Mouse (Mus musculus) olfactory bulb, adult 2 months (tissue): ENCODE data around the gene Btg2. TPM values are rescaled to one million over a fixed set of nuclear protein-coding genes. Genes with fewer than 3 reads are reported as not detected.

Experiments used
- H3K27ac ChIP-seq: fragments of 200-500 bp; 2 replicates; pipeline ENCODE4 v1.5.1; 2012; ENCODE audit warnings: low read depth, low read length; ENCODE audit not compliant: insufficient read depth
- H3K4me1 ChIP-seq: fragments of 200-500 bp; 2 replicates; pipeline ENCODE4 v1.6.1; 2012; ENCODE audit warnings: low read length; ENCODE audit not compliant: control insufficient read depth, insufficient read depth
- H3K4me3 ChIP-seq: fragments of 200-500 bp; 2 replicates; pipeline ENCODE4 v1.5.1; 2012; ENCODE audit warnings: mild to moderate bottlenecking, low read depth, low read length, moderate library complexity; ENCODE audit not compliant: insufficient read depth
- CTCF ChIP-seq: fragments of 200-500 bp; IDR thresholded peaks from 2 replicates; pipeline ENCODE4 v1.5.1; 2012; ENCODE audit warnings: low read depth, mild to moderate bottlenecking, low read length, moderate library complexity; ENCODE audit not compliant: insufficient read depth
- POLR2A ChIP-seq: fragments of 200-500 bp; IDR thresholded peaks from 2 replicates; pipeline ENCODE4 v1.6.1; 2012; ENCODE audit warnings: mild to moderate bottlenecking, low read depth, low read length, moderate library complexity; ENCODE audit not compliant: insufficient read depth
- WGBS: fragments of 180-500 bp; shearing (Covaris S2); methylation state at CpG from one replicate; pipeline ENCODE4 v1.1.7; 2018; 5-methylcytosine and 5-hydroxymethylcytosine counted together
- polyA plus RNA-seq: library from polyadenylated mRNA; stranded (reverse); fragments of >200 nt; gene quantifications from 2 replicates; pipeline ENCODE4 v1.2.4, GENCODE M21; 2012; ENCODE audit warnings: low replicate concordance; ENCODE audit not compliant: missing spikeins, insufficient read depth, insufficient read length

Gene Btg2
- polyA plus RNA-seq, 1 experiment, result 111 TPM

DNA sequence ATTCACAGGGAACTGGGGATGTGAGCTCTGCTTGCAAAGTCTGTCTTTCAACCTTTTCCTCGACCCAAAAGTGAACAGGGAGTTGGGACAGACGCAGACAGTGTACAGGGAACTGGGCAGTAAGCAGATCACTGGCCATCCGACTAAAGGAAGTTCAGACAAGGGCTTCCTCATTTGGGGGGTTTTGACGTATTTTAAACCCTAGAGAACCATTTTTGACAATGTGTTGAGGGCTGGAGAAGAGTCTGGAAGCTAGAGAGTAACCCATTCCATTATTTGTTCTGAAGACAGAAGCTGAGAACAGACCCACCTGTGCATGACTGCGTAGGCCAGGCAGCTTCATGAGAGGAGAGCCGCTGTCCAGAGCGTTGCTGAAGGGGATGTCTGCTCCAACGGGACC is 4.8 kb upstream of the Btg2 start:
- Histone ChIP-seq H3K4me1 (peaks cover 32% of the 10 kb centered on the region), H3K4me3 (no peak overlapping the region), H3K27ac (peak overlapping the region; percentile 92)
- 85% methylated on average over 8 of the region's 8 CpGs for WGBS
- no peak for TF ChIP-seq CTCF
- no peak for TF ChIP-seq POLR2A

DNA sequence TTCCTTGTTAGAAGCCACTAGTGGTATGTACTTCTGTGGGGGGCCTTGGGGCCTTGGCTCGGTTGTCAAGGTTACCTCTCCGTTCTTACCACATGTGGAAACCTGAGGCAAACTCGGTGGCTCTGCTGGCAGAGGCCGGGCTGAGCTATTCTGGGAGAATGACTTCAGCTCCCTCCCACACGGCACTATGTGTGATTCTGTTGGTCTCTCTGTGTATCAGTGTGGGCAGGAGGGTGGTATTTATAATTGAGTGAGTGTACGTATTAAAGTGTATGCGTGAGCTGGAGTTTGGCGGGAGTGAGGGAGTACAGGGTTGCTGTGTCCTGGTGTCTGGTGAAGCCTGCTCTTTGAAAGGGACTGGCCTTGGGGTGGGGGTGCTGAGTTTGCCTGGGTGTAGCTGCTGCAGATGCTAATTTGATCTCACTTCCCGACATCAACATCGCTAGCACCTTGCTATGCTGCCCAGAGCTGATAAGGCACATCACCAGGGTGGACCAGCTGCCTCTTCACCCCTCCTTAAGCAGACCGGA is 4.1 kb upstream of the Btg2 start:
- Histone ChIP-seq H3K4me1 (peaks cover 32% of the 10 kb centered on the region), H3K27ac (peak overlapping the region; percentile 92), H3K4me3 (no peak overlapping the region)
- no peak for TF ChIP-seq POLR2A
- TF ChIP-seq CTCF, result no peak
- 28% methylated on average over 11 of the region's 11 CpGs for WGBS

DNA sequence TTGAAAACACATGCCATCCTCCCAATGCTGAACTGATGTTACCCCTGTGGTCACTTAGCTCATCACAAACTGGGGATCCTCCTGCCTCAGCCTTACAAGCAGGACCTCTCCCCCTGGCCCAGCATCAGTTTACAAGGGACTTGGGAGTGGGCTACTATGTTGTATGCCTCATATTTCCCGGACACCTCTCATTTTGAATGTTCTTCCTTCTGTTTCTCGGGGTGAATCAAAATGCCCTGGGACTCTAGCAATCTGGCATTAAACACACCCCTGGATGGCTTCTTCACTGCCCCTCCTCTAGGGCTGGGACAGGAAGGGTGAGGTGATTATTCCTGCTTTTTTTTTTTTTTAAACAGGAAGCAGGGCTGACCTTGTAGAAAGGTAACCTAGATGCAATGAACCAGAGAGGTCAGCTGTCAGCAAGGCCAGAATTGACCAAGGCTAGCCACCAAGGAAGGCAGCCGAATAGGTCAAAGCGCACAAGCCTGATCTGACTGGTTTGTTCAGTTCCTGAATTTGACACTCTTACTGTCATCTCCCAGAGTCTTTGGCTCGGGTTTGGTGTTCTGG is 2.0 kb upstream of the Btg2 start:
- no peak overlapping the region for H3K27ac ChIP-seq
- H3K4me1 ChIP-seq, result peaks cover 43% of the 10 kb centered on the region
- TF ChIP-seq CTCF, result no peak
- TF ChIP-seq POLR2A, result no peak
- no peak overlapping the region for H3K4me3 ChIP-seq
- WGBS, result 93% methylated on average over 5 of the region's 5 CpGs

DNA sequence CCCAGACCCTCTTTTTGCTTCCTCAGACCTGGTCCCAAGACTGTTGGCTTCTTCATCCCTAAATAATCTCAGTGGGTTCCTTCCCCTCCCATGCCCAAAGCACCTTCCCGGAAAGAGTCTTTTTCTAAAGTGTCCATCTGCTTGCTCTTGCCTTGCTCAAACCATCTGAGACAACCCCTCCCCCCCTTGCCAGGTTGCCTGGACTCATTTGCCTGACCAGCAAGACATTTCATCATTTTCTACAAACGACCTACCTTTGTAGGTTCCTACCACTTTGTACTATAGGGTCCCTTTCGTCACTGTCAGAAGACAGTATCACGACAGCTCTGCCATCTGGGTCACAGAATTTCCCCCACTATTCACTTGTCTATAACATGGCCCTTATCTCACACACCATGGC is 1.5 kb upstream of the Btg2 start:
- TF ChIP-seq CTCF (no peak), POLR2A (no peak)
- 93% methylated on average over 4 of the region's 4 CpGs for WGBS
- 0 out of 2 replicates have a peak overlapping the region, but pooled peaks have one; percentile 92 for H3K27ac ChIP-seq
- H3K4me3 ChIP-seq, result no peak overlapping the region
- peaks cover 47% of the 10 kb centered on the region for H3K4me1 ChIP-seq

DNA sequence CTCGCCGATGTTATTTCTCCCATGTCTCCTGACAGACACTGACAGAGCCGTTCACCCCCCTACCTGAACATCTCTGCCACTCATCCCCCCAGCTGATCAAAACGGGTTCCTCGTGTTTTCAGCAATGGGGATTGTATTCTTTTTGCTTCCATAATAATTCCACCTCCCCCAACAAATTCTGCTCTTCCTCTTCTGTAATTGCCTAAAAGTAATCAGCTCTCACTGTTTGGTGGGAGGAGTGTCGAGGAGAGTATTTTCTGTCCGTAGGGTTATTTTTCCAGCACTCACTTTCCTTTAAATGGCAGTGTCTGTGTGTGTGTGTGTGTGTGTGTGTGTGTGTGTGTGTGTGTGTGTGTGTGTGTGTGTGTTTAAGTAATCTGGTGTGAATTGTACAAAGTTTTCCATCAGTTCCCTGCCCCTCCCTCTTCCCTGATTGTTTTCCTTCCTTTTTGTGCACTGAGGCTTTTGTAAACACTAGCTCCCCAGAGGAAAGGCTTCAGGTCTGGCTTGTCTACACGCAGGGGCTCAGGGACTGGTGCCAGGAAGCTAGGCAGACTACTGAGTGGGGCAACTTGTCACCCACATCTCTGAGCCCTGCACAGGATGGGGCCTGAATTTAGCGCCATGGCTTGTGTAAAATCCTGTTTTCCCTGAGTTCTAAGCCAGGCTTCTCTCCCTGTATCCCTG is 700 bp upstream of the Btg2 start:
- TF ChIP-seq POLR2A, result no peak
- no peak for TF ChIP-seq CTCF
- Histone ChIP-seq H3K27ac (peak overlapping the region; percentile 92), H3K4me1 (peaks cover 49% of the 10 kb centered on the region), H3K4me3 (peak overlapping the region; percentile 88)
- WGBS, result 3% methylated on average over 9 of the region's 9 CpGs

DNA sequence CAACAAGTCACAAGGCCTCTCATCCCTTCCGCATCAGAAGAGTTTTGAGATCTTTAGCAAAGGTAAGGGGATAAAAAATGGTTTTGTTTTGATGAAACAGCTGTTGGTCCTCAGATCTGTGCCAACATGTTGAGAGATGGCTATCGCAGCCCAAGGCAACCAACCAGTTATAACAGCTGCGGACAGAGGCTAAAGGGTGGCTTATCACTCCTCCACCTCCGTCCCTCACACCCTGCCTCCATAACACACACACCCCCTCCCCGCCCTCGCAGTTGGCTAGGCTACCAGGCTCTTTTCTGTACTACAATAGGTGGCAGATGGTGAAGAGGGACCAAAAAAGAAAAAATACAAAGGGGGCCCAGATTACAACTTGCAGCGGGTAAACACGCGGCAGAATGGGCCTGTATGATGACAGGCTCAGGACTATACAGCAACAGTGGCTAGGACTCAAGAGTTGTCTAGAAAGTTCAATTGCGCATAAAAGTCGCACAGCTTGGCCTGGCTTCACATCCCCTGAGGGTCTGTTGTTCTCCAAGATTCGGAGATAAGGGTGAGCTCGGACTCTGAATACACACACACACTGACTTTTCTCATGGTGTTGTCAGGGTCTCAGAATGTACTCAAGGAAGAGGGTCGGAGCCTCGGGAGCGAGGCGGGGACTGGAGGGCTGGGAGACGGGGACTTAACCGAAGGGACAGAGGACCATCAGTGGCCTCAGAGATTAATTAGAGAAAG is 692 bp downstream of the Btg2 start:
- 3% methylated on average over 19 of the region's 19 CpGs for WGBS
- peak overlapping the region; percentile 88 for H3K4me3 ChIP-seq

DNA sequence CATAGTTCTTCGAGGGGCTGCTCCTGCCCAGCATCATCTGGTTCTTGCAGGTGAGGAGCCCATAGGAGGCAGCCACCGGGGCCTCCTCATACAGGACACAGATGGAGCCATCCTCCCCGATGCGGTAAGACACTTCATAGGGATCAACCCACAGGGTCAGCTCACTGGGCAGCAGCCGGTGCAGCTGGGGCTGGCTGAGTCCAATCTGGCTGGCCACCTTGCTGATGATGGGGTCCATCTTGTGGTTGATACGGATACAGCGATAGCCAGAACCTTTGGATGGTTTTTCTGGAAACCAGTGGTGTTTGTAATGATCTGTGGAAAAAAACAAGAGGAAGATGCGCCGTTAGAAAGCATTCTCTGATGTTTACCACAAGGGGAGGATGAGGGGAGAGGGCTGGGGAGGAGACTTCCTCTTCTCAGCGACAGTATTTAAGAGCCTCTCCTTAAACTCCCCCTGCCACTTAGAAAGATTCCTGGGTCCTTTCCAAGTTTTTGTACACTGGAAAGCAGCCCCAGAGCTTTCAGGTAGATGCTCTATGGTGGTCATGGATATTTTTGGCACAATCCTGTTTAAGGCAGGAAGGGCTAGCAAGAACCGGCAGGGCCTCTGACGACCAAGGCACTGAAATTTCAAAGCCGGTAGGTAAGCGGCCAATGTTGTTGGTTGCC is 1.4 kb downstream of the Btg2 start:
- Histone ChIP-seq H3K4me3 (peak overlapping the region; percentile 88), H3K4me1 (peaks cover 37% of the 10 kb centered on the region), H3K27ac (peak overlapping the region; percentile 84)
- WGBS, result 11% methylated on average over 14 of the region's 14 CpGs
- TF ChIP-seq POLR2A, result no peak
- TF ChIP-seq CTCF, result no peak

More for the DNA sequence above, 692 bp downstream of the Btg2 start:
- peak overlapping the region; percentile 84 for H3K27ac ChIP-seq
- H3K4me1 ChIP-seq, result peaks cover 43% of the 10 kb centered on the region
- TF ChIP-seq POLR2A (no peak), CTCF (no peak)

DNA sequence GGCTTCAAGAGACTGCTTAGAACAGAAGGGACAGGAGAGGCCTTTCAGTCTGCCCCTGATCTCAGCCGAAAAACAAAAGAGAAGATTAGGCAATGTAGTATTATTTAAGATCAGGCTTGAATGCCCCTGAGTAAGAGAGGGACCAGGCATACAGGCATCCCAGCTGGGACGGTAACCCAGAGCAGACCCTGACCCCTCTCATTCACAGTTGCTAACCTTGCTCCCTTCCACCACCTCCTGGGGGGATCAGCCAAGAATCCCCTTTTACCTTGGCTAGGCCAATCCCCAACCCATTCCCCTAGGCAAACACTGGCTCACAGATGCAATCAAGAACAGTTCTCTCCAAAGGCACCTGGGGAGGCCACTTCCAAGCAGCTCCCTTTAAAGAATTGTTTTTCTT is 2.1 kb downstream of the Btg2 start:
- Histone ChIP-seq H3K4me1 (peaks cover 34% of the 10 kb centered on the region), H3K27ac (0 out of 2 replicates have a peak overlapping the region, but pooled peaks have one; percentile 31)

DNA sequence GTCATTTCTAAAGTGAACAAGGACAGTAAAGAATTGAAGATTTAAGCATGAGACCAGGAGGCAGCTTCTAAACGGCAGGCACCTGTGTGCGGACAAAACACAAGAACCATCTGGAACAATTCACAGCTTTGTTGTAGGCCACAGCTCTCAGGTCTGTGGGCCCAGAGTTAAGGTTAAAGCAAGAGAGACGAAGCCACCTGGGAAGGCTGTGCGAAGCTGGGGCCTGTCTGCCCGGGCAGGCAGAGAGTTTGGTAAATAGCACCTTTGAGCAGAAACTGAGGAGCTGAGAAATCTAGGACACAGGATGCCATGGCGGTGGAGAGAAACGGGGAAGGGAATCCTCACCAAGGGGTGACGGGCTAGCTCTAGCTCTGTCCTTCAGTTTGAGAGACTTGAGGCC is 3.4 kb downstream of the Btg2 start:
- H3K27ac ChIP-seq, result no peak overlapping the region
- no peak overlapping the region for H3K4me3 ChIP-seq
- 80% methylated on average over 8 of the region's 8 CpGs for WGBS
- peaks cover 40% of the 10 kb centered on the region for H3K4me1 ChIP-seq
- TF ChIP-seq CTCF, result no peak
- TF ChIP-seq POLR2A, result no peak

More for the DNA sequence above, 2.1 kb downstream of the Btg2 start:
- peak overlapping the region; percentile 41 for H3K4me3 ChIP-seq
- WGBS, result 38% methylated on average over 2 of the region's 2 CpGs
- TF ChIP-seq POLR2A, result no peak
- no peak for TF ChIP-seq CTCF
